Mouse (Mus musculus): ENCODE measurements around the gene Lpar5. TPM values are rescaled to one million over a fixed set of nuclear protein-coding genes. Genes with fewer than 3 reads are reported as not detected.

Lpar5 gene
- total and polyA plus RNA-seq, 2 experiments from 2014 or later = 0.68 to 1.8 TPM

DNA sequence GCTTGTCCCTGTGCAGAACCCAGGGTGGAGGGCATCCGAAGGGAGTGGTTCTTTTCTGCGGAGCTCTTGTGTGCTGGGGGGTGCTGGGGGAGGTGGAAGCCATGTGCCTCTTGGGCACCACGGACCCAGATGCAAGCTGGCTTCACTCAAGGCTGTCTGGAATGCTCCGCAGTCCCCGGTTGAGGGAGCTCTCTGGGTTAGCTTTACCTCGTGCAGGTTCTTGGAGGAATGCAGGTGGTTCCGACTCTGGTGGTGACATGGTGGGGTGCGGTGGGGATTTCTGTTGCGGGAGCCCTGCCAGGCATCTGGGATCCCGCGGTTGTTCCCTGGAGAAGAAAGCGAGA, 29.6 kb downstream of the Lpar5 start:
- peaks cover 27% of the 10 kb centered on the region for H3K4me1 ChIP-seq (ENCODE audit: insufficient read depth, low read length)
- ATAC-seq (peak; percentile 7), DNase-seq (ENCODE audit: low spot score) (peak; percentile 31)
- no peak; the same call in 1 of the 2 replicates for TF ChIP-seq CTCF (IDR thresholded peaks at IDR 0.05; ENCODE audit: low read depth)
- peak overlapping the region; percentile 88 for H3K27ac ChIP-seq
- H3K9ac ChIP-seq (replicated peaks; ENCODE audit: low read length) = peak overlapping the region; percentile 74
- H3K27me3 ChIP-seq (ENCODE audit: insufficient read depth, low read length) = no peaks in the 10 kb centered on the region
- peaks cover 20% of the 10 kb centered on the region for H3K36me3 ChIP-seq (ENCODE audit: insufficient read depth, low read length)
- peak overlapping the region; percentile 92 for H3K4me2 ChIP-seq (ENCODE audit: low read depth, low read length)
- WGBS = under 1% methylated on average over 12 of the region's 12 CpGs
- H3K4me3 ChIP-seq (ENCODE audit: low read length) = peak overlapping the region; percentile 91
- H3K9me3 ChIP-seq (ENCODE audit: low read length) = no peaks in the 10 kb centered on the region

DNA sequence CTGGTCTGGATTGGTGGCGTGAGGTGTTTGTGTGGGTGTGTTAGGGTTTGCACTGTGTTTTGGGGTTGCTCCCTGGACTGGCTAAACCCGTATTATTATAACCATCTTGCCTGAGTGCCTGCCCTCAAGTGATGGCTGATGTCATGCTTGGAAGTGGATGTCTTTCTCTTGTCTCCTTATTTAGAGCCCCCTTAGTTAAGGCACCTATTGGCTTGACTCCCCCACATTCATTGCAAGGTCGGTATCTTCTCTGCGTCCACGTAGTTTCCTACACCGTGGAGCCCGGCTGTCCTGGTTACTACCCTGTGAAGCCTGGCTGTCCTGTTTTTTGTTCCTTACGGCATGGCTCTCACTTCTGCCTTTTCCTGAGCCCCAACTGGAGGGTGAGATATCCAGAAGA, 30.2 kb downstream of the Lpar5 start:
- TF ChIP-seq CTCF (IDR thresholded peaks at IDR 0.05; ENCODE audit: low read depth) = no peak
- Histone ChIP-seq H3K4me2 (ENCODE audit: low read depth, low read length) (peak overlapping the region; percentile 92), H3K9ac (replicated peaks; ENCODE audit: low read length) (peak overlapping the region; percentile 74), H3K4me1 (ENCODE audit: insufficient read depth, low read length) (peaks cover 27% of the 10 kb centered on the region), H3K9me3 (ENCODE audit: low read length) (no peaks in the 10 kb centered on the region), H3K27me3 (ENCODE audit: insufficient read depth, low read length) (no peaks in the 10 kb centered on the region), H3K36me3 (ENCODE audit: insufficient read depth, low read length) (peaks cover 27% of the 10 kb centered on the region), H3K27ac (peak overlapping the region; percentile 88; the same call in 1 of the 2 replicates), H3K4me3 (ENCODE audit: low read length) (peak overlapping the region; percentile 91)
- no peak for ATAC-seq
- no peak for DNase-seq (ENCODE audit: low spot score)
- WGBS = 43% methylated on average over 8 of the region's 8 CpGs

DNA sequence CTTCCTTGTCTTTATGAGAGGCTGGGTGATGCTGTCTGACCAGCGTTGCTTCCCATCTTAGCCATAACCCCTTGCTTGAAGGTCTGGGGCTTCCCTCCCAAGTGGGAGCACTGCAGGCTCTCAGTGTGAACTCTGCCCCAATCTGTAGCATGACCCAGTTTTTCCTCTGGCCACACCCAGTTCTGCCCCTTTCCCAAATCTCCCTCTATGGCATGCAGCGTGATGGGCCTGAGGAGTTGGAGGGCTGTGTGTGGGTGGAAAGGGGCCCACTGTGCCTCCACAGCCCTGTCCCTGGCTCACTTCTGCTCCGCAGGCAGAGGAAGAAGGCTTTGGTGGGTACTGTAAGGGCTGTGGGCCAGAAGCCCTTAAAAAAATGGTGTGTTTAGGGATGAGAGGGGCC, 30.8 kb downstream of the Lpar5 start:
- Histone ChIP-seq H3K36me3 (ENCODE audit: insufficient read depth, low read length) (peaks cover 30% of the 10 kb centered on the region), H3K4me1 (ENCODE audit: insufficient read depth, low read length) (peaks cover 27% of the 10 kb centered on the region), H3K9me3 (ENCODE audit: low read length) (no peaks in the 10 kb centered on the region), H3K4me3 (ENCODE audit: low read length) (peak overlapping the region; percentile 91), H3K9ac (replicated peaks; ENCODE audit: low read length) (peak overlapping the region; percentile 74), H3K4me2 (ENCODE audit: low read depth, low read length) (peak overlapping the region; percentile 92), H3K27me3 (ENCODE audit: insufficient read depth, low read length) (no peaks in the 10 kb centered on the region), H3K27ac (peak overlapping the region; percentile 70)
- ATAC-seq (no peak), DNase-seq (ENCODE audit: low spot score) (no peak)
- no peak for TF ChIP-seq CTCF (IDR thresholded peaks at IDR 0.05; ENCODE audit: low read depth)
- WGBS = 43% methylated on average over 3 of the region's 3 CpGs

GRCm38 (mm10) chr6:125099421-125099971, 31.8 kb downstream of the Lpar5 start:
- Histone ChIP-seq H3K9me3 (ENCODE audit: low read length) (no peaks in the 10 kb centered on the region), H3K36me3 (ENCODE audit: insufficient read depth, low read length) (peaks cover 36% of the 10 kb centered on the region), H3K9ac (replicated peaks; ENCODE audit: low read length) (peak overlapping the region; percentile 55), H3K4me1 (ENCODE audit: insufficient read depth, low read length) (peaks cover 27% of the 10 kb centered on the region), H3K27me3 (ENCODE audit: insufficient read depth, low read length) (no peaks in the 10 kb centered on the region), H3K27ac (peak overlapping the region; percentile 70), H3K4me3 (ENCODE audit: low read length) (peak overlapping the region; percentile 17), H3K4me2 (ENCODE audit: low read depth, low read length) (peak overlapping the region; percentile 92)
- ATAC-seq (no peak), DNase-seq (ENCODE audit: low spot score) (peak; percentile 70)
- 20% methylated on average over 5 of the region's 5 CpGs for WGBS
- no peak for TF ChIP-seq CTCF (IDR thresholded peaks at IDR 0.05; ENCODE audit: low read depth)

DNA sequence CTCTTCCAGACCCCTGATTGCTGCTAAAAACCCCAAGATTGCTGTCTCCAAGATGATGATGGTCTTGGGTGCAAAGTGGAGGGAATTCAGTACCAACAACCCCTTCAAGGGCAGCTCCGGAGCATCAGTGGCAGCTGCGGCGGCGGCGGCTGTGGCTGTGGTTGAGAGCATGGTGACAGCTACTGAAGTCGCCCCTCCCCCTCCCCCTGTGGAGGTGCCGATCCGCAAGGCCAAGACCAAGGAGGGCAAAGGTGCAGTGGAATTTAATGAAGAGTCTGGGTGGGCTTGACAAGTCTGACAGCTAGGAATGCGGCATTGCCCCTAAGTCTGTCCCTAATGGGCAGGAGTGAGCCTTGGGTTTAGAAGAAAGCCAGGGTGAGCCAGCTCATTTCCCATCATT, 33.7 kb downstream of the Lpar5 start:
- Histone ChIP-seq H3K4me2 (ENCODE audit: low read depth, low read length) (no peak overlapping the region), H3K4me1 (ENCODE audit: insufficient read depth, low read length) (peaks cover 27% of the 10 kb centered on the region), H3K27me3 (ENCODE audit: insufficient read depth, low read length) (no peaks in the 10 kb centered on the region), H3K4me3 (ENCODE audit: low read length) (no peak overlapping the region), H3K9ac (replicated peaks; ENCODE audit: low read length) (no peak overlapping the region), H3K27ac (no peak overlapping the region), H3K9me3 (ENCODE audit: low read length) (no peaks in the 10 kb centered on the region), H3K36me3 (ENCODE audit: insufficient read depth, low read length) (peaks cover 54% of the 10 kb centered on the region)
- 81% methylated on average over 9 of the region's 9 CpGs for WGBS
- ATAC-seq (no peak), DNase-seq (ENCODE audit: low spot score) (no peak)
- no peak for TF ChIP-seq CTCF (IDR thresholded peaks at IDR 0.05; ENCODE audit: low read depth)

GRCm38 (mm10) chr6:125104223-125104622, 36.5 kb downstream of the Lpar5 start:
- Histone ChIP-seq H3K4me1 (ENCODE audit: insufficient read depth, low read length) (peaks cover 9% of the 10 kb centered on the region), H3K27me3 (ENCODE audit: insufficient read depth, low read length) (no peaks in the 10 kb centered on the region), H3K9ac (replicated peaks; ENCODE audit: low read length) (no peak overlapping the region), H3K4me2 (ENCODE audit: low read depth, low read length) (no peak overlapping the region), H3K36me3 (ENCODE audit: insufficient read depth, low read length) (peaks cover 82% of the 10 kb centered on the region), H3K4me3 (ENCODE audit: low read length) (no peak overlapping the region), H3K9me3 (ENCODE audit: low read length) (no peaks in the 10 kb centered on the region), H3K27ac (no peak overlapping the region)
- 91% methylated on average over 4 of the region's 4 CpGs for WGBS
- no peak for ATAC-seq
- DNase-seq (ENCODE audit: low spot score) = no peak
- TF ChIP-seq CTCF (IDR thresholded peaks at IDR 0.05; ENCODE audit: low read depth) = no peak

DNA sequence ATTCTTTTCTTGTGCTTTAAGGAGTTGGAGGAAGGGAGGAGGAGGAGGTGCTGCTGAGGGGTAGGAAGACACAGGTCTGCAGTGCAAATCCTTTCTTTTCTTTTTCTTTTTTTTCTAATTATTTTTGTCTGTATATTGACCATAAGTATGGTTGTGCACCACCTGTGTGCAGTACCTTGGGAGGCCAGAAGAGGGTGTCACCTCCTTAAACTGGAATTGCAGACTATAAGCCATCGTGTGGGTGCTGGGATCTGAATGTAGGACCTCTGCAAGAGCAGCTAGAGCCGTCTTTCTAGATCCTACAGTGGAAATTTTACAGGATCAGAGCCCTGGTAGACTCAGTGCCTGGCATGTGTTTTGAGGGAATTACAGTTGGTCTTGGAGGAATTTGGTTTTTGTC, 40.0 kb downstream of the Lpar5 start:
- DNase-seq (ENCODE audit: low spot score) (no peak), ATAC-seq (no peak)
- peak; percentile 53 for TF ChIP-seq CTCF (IDR thresholded peaks at IDR 0.05; ENCODE audit: low read depth)
- H3K4me2 ChIP-seq (ENCODE audit: low read depth, low read length) = no peak overlapping the region
- H3K27ac ChIP-seq = no peak overlapping the region
- H3K27me3 ChIP-seq (ENCODE audit: insufficient read depth, low read length) = no peaks in the 10 kb centered on the region
- no peaks in the 10 kb centered on the region for H3K4me1 ChIP-seq (ENCODE audit: insufficient read depth, low read length)
- WGBS = 96% methylated on average over 2 of the region's 2 CpGs
- no peak overlapping the region for H3K9ac ChIP-seq (replicated peaks; ENCODE audit: low read length)
- peaks cover 89% of the 10 kb centered on the region for H3K36me3 ChIP-seq (ENCODE audit: insufficient read depth, low read length)
- no peak overlapping the region for H3K4me3 ChIP-seq (ENCODE audit: low read length)
- H3K9me3 ChIP-seq (ENCODE audit: low read length) = no peaks in the 10 kb centered on the region
